Mouse (Mus musculus) forebrain, embryonic 10.5 days (tissue): ENCODE results near the gene Fopnl. TPM values are rescaled to one million over a fixed set of nuclear protein-coding genes. Genes with fewer than 3 reads are reported as not detected.
A peak's percentile ranks its signal among the peaks of the same experiment; 100 is the strongest.

Experiments used
- DNase-seq: peaks from one replicate; pipeline ENCODE4 v3.0.0-alpha.2; 2017; ENCODE audit warnings: low spot score; ENCODE audit errors: extremely low spot score
- H3K27ac ChIP-seq: fragments of 300-500 bp; sonication (generic); 2 replicates; pipeline ENCODE4 v1.5.1; 2016; ENCODE audit warnings: mild to moderate bottlenecking
- H3K27me3 ChIP-seq: fragments of 300-500 bp; sonication (generic); 2 replicates; pipeline ENCODE4 v1.6.1; 2016; ENCODE audit warnings: mild to moderate bottlenecking; ENCODE audit not compliant: poor library complexity, severe bottlenecking
- H3K36me3 ChIP-seq: fragments of 300-500 bp; sonication (generic); replicated peaks from 2 replicates; pipeline ENCODE4 v1.6.1; 2016; ENCODE audit warnings: mild to moderate bottlenecking, moderate library complexity
- H3K4me1 ChIP-seq: fragments of 300-500 bp; sonication (generic); 2 replicates; pipeline ENCODE4 v1.6.1; 2016
- H3K4me3 ChIP-seq: fragments of 300-500 bp; sonication (generic); 2 replicates; pipeline ENCODE4 v1.5.1; 2016; ENCODE audit warnings: mild to moderate bottlenecking, moderate library complexity
- H3K9me3 ChIP-seq: fragments of 300-500 bp; sonication (generic); 2 replicates; pipeline ENCODE4 v1.6.1; 2016; ENCODE audit warnings: mild to moderate bottlenecking, moderate library complexity
- WGBS: fragments of 180-500 bp; shearing (Covaris S2); methylation state at CpG from one replicate; pipeline ENCODE4 v1.1.7; 2016; 5-methylcytosine and 5-hydroxymethylcytosine counted together
- polyA plus RNA-seq: library from polyadenylated mRNA; unstranded; fragments of >200 nt; fragmentation: Nextera tagmentation; extraction: Ambion mirVana; gene quantifications from 2 replicates; pipeline ENCODE4 v1.2.1, GENCODE M21; 2016

Gene Fopnl
- polyA plus RNA-seq, result 141 and 149 TPM in 2 replicates

GRCm38 (mm10) chr16:14316884-14317876 lies at the start of gene Fopnl:
Gene Fopnl (minus strand): TSS chr16:14317405.
- Histone ChIP-seq H3K4me3 (peak within 1 kb of the TSS; percentile 72), H3K36me3 (peaks cover 23% of the 10 kb centered on the region), H3K9me3 (no peaks in the 10 kb centered on the region), H3K27ac (peak within 1 kb of the TSS; percentile 92), H3K4me1 (peaks cover 13% of the 10 kb centered on the region), H3K27me3 (no peaks in the 10 kb centered on the region)
- WGBS, result 4% methylated on average over 51 of the region's 51 CpGs
- peak; percentile 93 for DNase-seq

DNA sequence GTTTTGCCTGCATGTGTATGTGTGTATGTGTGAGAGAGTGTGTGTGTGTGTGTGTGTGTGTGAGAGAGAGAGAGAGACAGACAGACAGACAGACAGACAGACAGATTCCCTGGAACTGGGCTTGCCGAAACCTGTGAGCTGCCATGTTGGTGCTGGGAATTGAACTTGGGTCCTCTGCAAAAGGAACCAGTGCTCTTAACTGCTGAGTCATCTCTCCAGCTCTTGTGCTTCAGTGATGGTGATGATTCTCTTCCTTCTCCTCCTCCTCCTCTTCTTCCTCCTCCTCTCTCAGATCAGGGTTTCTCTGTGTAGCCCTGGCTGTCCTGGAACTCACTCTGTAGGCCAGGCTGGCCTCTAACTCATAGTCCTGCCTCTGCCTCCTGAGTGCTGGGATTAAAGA lies 48.8 kb upstream of the Fopnl start:
- DNase-seq, result no peak
- Histone ChIP-seq H3K9me3 (no peaks in the 10 kb centered on the region), H3K36me3 (no peaks in the 10 kb centered on the region), H3K27ac (no peak overlapping the region), H3K4me1 (peaks cover 21% of the 10 kb centered on the region), H3K4me3 (no peak overlapping the region), H3K27me3 (no peaks in the 10 kb centered on the region)
- WGBS, result 95% methylated on average over 1 of the region's 1 CpGs

GRCm38 (mm10) chr16:14365457-14365856 lies 48.3 kb upstream of the Fopnl start:
- no peak for DNase-seq
- no peaks in the 10 kb centered on the region for H3K36me3 ChIP-seq
- no peak overlapping the region for H3K4me3 ChIP-seq
- no peaks in the 10 kb centered on the region for H3K27me3 ChIP-seq
- no peak overlapping the region for H3K27ac ChIP-seq
- WGBS, result 86% methylated on average over 4 of the region's 4 CpGs
- peaks cover 24% of the 10 kb centered on the region for H3K4me1 ChIP-seq
- no peaks in the 10 kb centered on the region for H3K9me3 ChIP-seq

DNA sequence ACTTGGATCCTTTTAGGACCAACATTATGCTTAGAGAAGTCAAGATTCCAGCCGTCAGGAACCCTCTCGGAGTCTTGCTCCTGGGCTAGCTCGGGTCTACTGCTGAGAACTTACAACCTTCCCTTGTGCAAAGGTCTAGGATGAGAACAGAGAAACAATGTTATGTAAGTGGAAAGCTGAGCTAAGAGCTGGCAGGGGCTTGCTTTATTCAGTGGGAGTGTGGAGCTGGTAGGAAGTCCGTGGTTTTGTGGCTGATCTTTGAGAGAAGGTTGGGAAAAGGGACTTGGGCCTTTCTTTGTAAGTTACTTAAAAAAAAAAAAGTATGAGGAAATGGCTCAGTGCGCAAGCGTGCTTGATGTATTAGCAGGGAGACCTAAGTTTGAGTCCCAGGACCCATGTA lies 46.9 kb upstream of the Fopnl start:
- no peak overlapping the region for H3K27ac ChIP-seq
- H3K4me3 ChIP-seq, result no peak overlapping the region
- DNase-seq, result no peak
- no peaks in the 10 kb centered on the region for H3K36me3 ChIP-seq
- peaks cover 19% of the 10 kb centered on the region for H3K4me1 ChIP-seq
- no peaks in the 10 kb centered on the region for H3K27me3 ChIP-seq
- no peaks in the 10 kb centered on the region for H3K9me3 ChIP-seq
- 89% methylated on average over 6 of the region's 6 CpGs for WGBS

- H3K36me3 ChIP-seq, result no peaks in the 10 kb centered on the region
- WGBS, result 92% methylated on average over 3 of the region's 3 CpGs
- H3K4me3 ChIP-seq, result no peak overlapping the region
- H3K9me3 ChIP-seq, result no peaks in the 10 kb centered on the region
- H3K27ac ChIP-seq, result no peak overlapping the region
- no peaks in the 10 kb centered on the region for H3K27me3 ChIP-seq
- no peak for DNase-seq
- H3K4me1 ChIP-seq, result peaks cover 19% of the 10 kb centered on the region
Observed at GRCm38 (mm10) chr16:14363496-14363895, 46.3 kb upstream of the Fopnl start.

DNA sequence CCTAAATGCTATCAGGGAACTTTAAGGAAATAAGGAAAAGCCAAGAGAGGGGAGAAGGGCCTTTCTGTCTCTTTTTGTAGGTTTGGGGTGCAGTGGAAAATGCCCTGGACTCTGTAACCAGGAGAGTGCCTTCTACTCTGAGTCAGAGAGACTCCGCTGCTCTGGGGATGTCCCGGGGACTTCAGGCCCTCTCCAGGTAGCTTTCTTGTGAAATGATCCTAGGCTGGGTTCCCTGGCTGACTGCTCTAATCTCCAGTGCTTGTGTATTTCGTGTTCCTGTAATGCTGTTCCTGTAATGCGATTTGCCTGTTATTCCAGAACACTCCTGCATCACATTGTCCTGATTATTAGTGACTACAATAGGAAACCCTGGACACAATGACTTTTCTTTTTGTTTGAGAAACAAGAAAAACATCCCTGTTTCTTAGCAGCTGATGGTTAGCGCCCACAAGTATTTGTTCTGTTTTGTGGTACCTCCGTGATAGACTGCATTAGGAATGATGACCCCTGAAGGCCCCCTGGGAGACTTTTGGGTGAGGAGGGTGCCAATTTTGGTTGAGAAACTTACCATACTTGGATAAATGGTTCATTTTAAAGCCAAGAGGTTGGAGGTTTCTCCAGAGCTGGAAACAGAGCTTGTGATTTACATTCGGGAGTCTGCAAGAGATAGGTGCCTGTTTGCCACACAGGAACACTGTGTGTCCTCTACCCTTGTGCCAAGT lies 45.1 kb upstream of the Fopnl start:
- no peak for DNase-seq
- no peaks in the 10 kb centered on the region for H3K27me3 ChIP-seq
- peaks cover 19% of the 10 kb centered on the region for H3K4me1 ChIP-seq
- peak overlapping the region; percentile 87 for H3K4me3 ChIP-seq
- 31% methylated on average over 7 of the region's 7 CpGs for WGBS
- H3K9me3 ChIP-seq, result no peaks in the 10 kb centered on the region
- H3K27ac ChIP-seq, result peak overlapping the region; percentile 91
- no peaks in the 10 kb centered on the region for H3K36me3 ChIP-seq

- Histone ChIP-seq H3K36me3 (no peaks in the 10 kb centered on the region), H3K27me3 (no peaks in the 10 kb centered on the region), H3K4me1 (peaks cover 17% of the 10 kb centered on the region), H3K9me3 (no peaks in the 10 kb centered on the region), H3K27ac (peak within 1 kb of the TSS; percentile 91), H3K4me3 (peak within 1 kb of the TSS; percentile 87)
- peak; percentile 66 for DNase-seq
- under 1% methylated on average over 64 of the region's 64 CpGs for WGBS
Observed at GRCm38 (mm10) chr16:14361362-14362098, 44.3 kb upstream of the Fopnl start, which contains the start of gene Abcc1. Gene Abcc1 (plus strand): TSS chr16:14361558.

DNA sequence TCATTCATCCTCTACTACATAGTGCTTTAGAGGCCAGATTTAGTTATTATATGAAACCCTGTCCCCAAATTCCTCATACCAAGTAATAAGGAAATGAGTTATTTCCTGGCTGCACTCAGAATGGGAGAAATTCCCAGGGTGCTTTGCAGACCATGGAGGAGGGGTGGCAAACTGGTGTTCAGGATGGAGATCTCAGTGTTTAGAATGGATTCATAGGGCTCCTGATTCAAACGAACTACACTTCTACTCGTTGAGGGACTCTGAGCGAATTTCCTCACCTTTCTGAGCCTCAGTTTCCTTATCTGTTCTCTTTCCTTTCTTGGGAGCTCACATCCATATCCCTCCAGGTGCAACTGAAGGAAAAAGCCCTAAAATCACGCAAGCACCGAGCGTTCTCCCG lies 43.7 kb upstream of the Fopnl start:
- Histone ChIP-seq H3K27me3 (no peaks in the 10 kb centered on the region), H3K36me3 (no peaks in the 10 kb centered on the region), H3K4me3 (peak overlapping the region; percentile 87), H3K4me1 (peaks cover 17% of the 10 kb centered on the region), H3K27ac (peak overlapping the region; percentile 91), H3K9me3 (no peaks in the 10 kb centered on the region)
- DNase-seq, result no peak
- WGBS, result 2% methylated on average over 7 of the region's 7 CpGs

DNA sequence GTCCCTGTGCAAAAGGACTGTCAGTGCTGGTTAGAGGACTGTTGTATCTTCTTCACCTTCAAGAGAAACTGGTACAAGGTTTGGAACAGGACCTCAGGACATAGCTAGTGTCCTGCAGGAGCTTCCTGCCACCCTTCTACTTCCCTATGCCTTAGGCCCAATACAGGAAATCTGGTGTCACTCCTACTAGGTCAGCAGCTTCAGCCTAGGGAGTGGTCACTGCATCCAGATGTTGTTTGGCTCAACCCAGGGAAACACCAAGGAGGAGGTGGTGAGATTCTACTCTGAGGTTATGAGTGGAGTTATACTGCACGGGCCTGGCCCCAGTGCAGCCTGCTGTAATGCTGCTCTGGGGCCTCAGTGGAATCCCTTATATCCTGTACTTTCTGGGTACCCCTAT lies 41.3 kb upstream of the Fopnl start:
- Histone ChIP-seq H3K4me1 (peaks cover 17% of the 10 kb centered on the region), H3K4me3 (no peak overlapping the region), H3K27ac (no peak overlapping the region), H3K36me3 (no peaks in the 10 kb centered on the region), H3K9me3 (no peaks in the 10 kb centered on the region), H3K27me3 (no peaks in the 10 kb centered on the region)
- DNase-seq, result no peak
- WGBS, result 87% methylated on average over 1 of the region's 1 CpGs

DNA sequence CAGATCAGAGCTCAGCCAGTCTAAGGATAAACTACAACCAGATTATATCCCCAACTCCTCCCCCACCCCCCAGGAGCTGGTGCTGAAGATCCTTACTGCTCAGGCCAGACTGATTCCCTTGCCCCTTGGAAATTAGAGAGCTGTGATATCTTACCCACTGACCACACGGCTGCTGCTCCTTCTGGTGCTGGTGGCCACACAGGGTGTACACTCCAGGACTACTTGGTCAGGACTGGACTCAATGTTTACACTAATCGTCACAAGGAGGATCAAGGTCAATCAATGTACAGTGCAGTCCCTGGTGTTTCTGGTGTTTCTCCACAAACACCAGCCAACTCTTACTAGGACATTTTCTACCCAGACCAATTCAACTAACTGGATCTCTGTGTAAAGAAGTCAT lies 40.7 kb upstream of the Fopnl start:
- 76% methylated on average over 2 of the region's 2 CpGs for WGBS
- DNase-seq, result no peak

DNA sequence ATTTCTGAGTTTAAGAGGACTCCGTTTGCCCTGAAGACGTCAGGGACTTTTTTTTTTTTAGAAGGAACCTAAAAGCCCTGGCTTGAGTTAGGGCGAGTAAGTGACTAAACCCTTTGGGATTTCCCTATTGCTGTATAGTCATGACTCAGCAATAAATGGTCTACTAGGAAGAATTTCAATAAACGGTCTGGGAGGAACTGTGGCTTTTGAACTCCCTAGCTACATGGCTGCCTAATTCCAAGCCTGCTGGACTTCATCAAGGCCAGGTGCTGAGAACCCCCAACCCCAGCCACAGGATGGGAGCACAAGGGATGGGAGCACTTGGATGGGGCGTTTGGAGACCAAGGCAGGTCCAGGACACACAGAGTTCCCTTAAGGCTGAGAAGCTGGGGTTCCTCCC lies 35.5 kb upstream of the Fopnl start:
- no peaks in the 10 kb centered on the region for H3K27me3 ChIP-seq
- no peaks in the 10 kb centered on the region for H3K36me3 ChIP-seq
- H3K27ac ChIP-seq, result no peak overlapping the region
- no peaks in the 10 kb centered on the region for H3K4me1 ChIP-seq
- 80% methylated on average over 5 of the region's 5 CpGs for WGBS
- no peaks in the 10 kb centered on the region for H3K9me3 ChIP-seq
- no peak overlapping the region for H3K4me3 ChIP-seq
- DNase-seq, result no peak

More for the DNA sequence above, 40.7 kb upstream of the Fopnl start:
- Histone ChIP-seq H3K4me3 (no peak overlapping the region), H3K4me1 (peaks cover 17% of the 10 kb centered on the region), H3K36me3 (no peaks in the 10 kb centered on the region), H3K27ac (no peak overlapping the region), H3K27me3 (no peaks in the 10 kb centered on the region), H3K9me3 (no peaks in the 10 kb centered on the region)

DNA sequence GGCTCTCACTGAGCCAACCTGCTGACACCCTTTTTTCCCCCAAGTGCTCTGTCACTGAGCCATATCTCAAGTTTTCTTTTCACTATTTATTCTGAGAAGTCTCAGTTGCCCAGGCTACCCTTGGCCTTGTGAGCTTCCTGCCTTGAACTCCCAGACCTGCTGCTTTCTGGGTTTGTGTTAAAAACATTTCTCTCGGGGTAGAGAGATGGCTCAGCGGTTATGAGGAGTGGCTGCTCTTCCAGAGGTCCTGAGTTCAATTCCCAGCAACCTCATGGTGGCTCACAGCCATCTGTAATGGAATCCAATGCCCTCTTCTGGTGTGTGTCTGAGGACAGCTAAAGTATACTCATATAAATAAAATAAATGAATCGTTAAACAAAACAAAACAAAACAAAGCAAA lies 35.0 kb upstream of the Fopnl start:
- Histone ChIP-seq H3K36me3 (no peaks in the 10 kb centered on the region), H3K4me3 (no peak overlapping the region), H3K27ac (no peak overlapping the region), H3K4me1 (no peaks in the 10 kb centered on the region), H3K9me3 (no peaks in the 10 kb centered on the region), H3K27me3 (no peaks in the 10 kb centered on the region)
- 83% methylated on average over 3 of the region's 3 CpGs for WGBS
- no peak for DNase-seq
